Mouse (Mus musculus) limb, embryonic 11.5 days (tissue): ENCODE results near the gene A730061H03Rik. TPM values are rescaled to one million over a fixed set of nuclear protein-coding genes. Genes with fewer than 3 reads are reported as not detected.

Experiments used
- ATAC-seq: fragments of 200-750 bp; cut with Nextera tagmentation; 2 replicates; pipeline ENCODE4 v1.8.0; 2017; ENCODE audit warnings: low read depth; ENCODE audit not compliant: insufficient number of reproducible peaks, low FRiP score, low TSS enrichment
- DNase-seq: peaks from one replicate; pipeline ENCODE4 v3.0.0-alpha.2; 2015; ENCODE audit warnings: low spot score
- H3K27ac ChIP-seq: fragments of 300-500 bp; sonication (generic); replicated peaks from 2 replicates; pipeline ENCODE4 v1.5.1; 2014; ENCODE audit warnings: low read depth, mild to moderate bottlenecking, low read length
- H3K27me3 ChIP-seq: fragments of 300-500 bp; sonication (generic); 2 replicates; pipeline ENCODE4 v1.6.1; 2014; ENCODE audit warnings: mild to moderate bottlenecking, low read length, mixed read lengths; ENCODE audit not compliant: control insufficient read depth, insufficient read depth
- H3K36me3 ChIP-seq: fragments of 300-500 bp; sonication (generic); 2 replicates; pipeline ENCODE4 v1.6.1; 2014; ENCODE audit warnings: mild to moderate bottlenecking, low read length, moderate library complexity, mixed read lengths; ENCODE audit not compliant: control insufficient read depth, insufficient read depth
- H3K4me1 ChIP-seq: fragments of 300-500 bp; sonication (generic); 2 replicates; pipeline ENCODE4 v1.6.1; 2014; ENCODE audit warnings: low read length, mixed read lengths; ENCODE audit not compliant: control insufficient read depth, insufficient read depth
- H3K4me2 ChIP-seq: fragments of 300-500 bp; sonication (generic); 2 replicates; pipeline ENCODE4 v1.6.1; 2014; ENCODE audit warnings: low read depth, mild to moderate bottlenecking, moderate library complexity; ENCODE audit not compliant: severe bottlenecking
- H3K4me3 ChIP-seq: fragments of 300-500 bp; sonication (generic); 2 replicates; pipeline ENCODE4 v1.5.1; 2014; ENCODE audit warnings: low read depth, low read length
- H3K9ac ChIP-seq: fragments of 300-500 bp; sonication (generic); 2 replicates; pipeline ENCODE4 v1.6.1; 2014; ENCODE audit warnings: mild to moderate bottlenecking, low read length
- H3K9me3 ChIP-seq: fragments of 300-500 bp; sonication (generic); 2 replicates; pipeline ENCODE4 v1.6.1; 2016; ENCODE audit warnings: low read length; ENCODE audit not compliant: control insufficient read depth
- WGBS: fragments of 180-500 bp; shearing (Covaris S2); extraction: QIAGEN DNeasy Blood & Tissue Kit; methylation state at CpG from one replicate; pipeline ENCODE4 v1.1.7; 2014; 5-methylcytosine and 5-hydroxymethylcytosine counted together
- polyA plus RNA-seq: library from polyadenylated mRNA; unstranded; fragments of >200 nt; fragmentation: Nextera tagmentation; extraction: Ambion mirVana; gene quantifications from 2 replicates; pipeline ENCODE4 v1.2.1, GENCODE M21; 2014

Gene A730061H03Rik
- polyA plus RNA-seq, 1 experiment from 2014 or later: 0.79 TPM

DNA sequence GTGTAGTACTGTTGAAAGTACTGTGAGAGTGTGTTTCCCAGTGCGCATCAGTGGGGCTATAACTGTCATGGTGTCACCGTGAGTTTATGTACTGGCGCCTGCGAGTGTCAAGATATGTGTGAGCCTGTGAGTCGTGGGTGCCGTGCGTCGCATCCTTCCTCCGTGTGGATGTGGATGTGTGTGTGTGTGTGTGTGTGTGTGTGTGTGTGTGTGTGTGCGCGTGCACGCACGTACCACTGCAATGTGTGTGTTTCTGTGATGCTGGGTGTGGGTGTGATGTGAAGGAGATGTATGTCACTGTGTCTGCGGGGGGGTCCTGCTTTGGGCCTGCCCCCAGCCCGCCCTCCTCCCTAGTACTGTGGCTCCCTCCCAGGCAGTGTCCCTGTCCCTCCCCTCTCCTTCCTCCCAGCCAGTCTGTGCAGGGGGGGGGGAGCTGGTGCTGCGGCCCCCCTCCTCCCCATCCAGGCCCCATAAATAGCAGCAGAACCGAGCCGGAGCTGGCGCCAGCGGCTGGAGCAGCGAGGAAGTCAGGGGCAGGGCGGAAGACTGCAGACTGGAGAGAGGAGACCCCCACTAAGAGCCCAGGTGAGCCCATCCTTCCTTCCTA lies 50.0 kb downstream of the A730061H03Rik start, which contains the start of gene Cpne6:
Cpne6 (plus strand) TSS at position 321 of the 607 bp plus-strand sequence.
- 66% methylated on average over 22 of the region's 22 CpGs for WGBS
- ATAC-seq (peak; percentile 44; the same call in 1 of the 2 replicates), DNase-seq (no peak)
- Histone ChIP-seq H3K9ac (no peak within 1 kb of the TSS), H3K4me3 (no peak within 1 kb of the TSS), H3K27ac (no peak within 1 kb of the TSS), H3K4me1 (no peaks in the 10 kb centered on the region), H3K27me3 (no peaks in the 10 kb centered on the region), H3K9me3 (no peaks in the 10 kb centered on the region), H3K4me2 (no peak within 1 kb of the TSS), H3K36me3 (no peaks in the 10 kb centered on the region)

Other genes starting within 250 kb of the A730061H03Rik start
- gene Dhrs4, start 81.6 kb downstream of the A730061H03Rik start, polyA plus RNA-seq: 49.4 and 55.3 TPM in 2 replicates
- 3.0 and 3.7 TPM in 2 replicates for gene Carmil3, start 69.8 kb downstream of the A730061H03Rik start, polyA plus RNA-seq
- not detected in 2 replicates for gene Cpne6, start 50.0 kb downstream of the A730061H03Rik start, polyA plus RNA-seq
- not detected in 2 replicates for gene Nrl, start 35.4 kb downstream of the A730061H03Rik start, polyA plus RNA-seq
- gene Pck2, start 20.1 kb downstream of the A730061H03Rik start, polyA plus RNA-seq: 20.4 and 21.6 TPM in 2 replicates
- gene Dcaf11, start 400 bp downstream of the A730061H03Rik start, polyA plus RNA-seq: 67.7 and 68.0 TPM in 2 replicates
- 5.0 and 6.5 TPM in 2 replicates for gene Fitm1, start 15.2 kb upstream of the A730061H03Rik start, polyA plus RNA-seq
- gene Psme1, start 17.7 kb upstream of the A730061H03Rik start, polyA plus RNA-seq: 138 and 152 TPM in 2 replicates
- 4.2 and 4.6 TPM in 2 replicates for gene Emc9, start 24.9 kb upstream of the A730061H03Rik start, polyA plus RNA-seq
- 195 and 225 TPM in 2 replicates for gene Psme2, start 30.7 kb upstream of the A730061H03Rik start, polyA plus RNA-seq
- 10.3 and 13.9 TPM in 2 replicates for gene Rnf31, start 31.3 kb upstream of the A730061H03Rik start, polyA plus RNA-seq
- gene Irf9, start 43.2 kb upstream of the A730061H03Rik start, polyA plus RNA-seq: 5.9 and 6.7 TPM in 2 replicates
- gene Rec8, start 57.6 kb upstream of the A730061H03Rik start, polyA plus RNA-seq: 7.7 TPM in 2 replicates
- gene Ipo4, start 75.6 kb upstream of the A730061H03Rik start, polyA plus RNA-seq: 91.5 and 100 TPM in 2 replicates
- 2.2 and 2.9 TPM in 2 replicates for gene Gm49378, start 77.5 kb upstream of the A730061H03Rik start, polyA plus RNA-seq
- 83.2 and 83.3 TPM in 2 replicates for gene Tm9sf1, start 83.4 kb upstream of the A730061H03Rik start, polyA plus RNA-seq
- 0.77 and 0.91 TPM in 2 replicates for gene Tssk4, start 89.8 kb upstream of the A730061H03Rik start, polyA plus RNA-seq
- 60.7 and 64.0 TPM in 2 replicates for gene Mdp1, start 100.1 kb upstream of the A730061H03Rik start, polyA plus RNA-seq
- gene Gmpr2, start 111.5 kb upstream of the A730061H03Rik start, polyA plus RNA-seq: 55.4 and 60.9 TPM in 2 replicates
- gene Nedd8, start 111.7 kb upstream of the A730061H03Rik start, polyA plus RNA-seq: 619 and 660 TPM in 2 replicates
- gene Tinf2, start 121.4 kb upstream of the A730061H03Rik start, polyA plus RNA-seq: 68.1 and 68.5 TPM in 2 replicates
- 2.1 TPM in 2 replicates for gene Tgm1, start 153.5 kb upstream of the A730061H03Rik start, polyA plus RNA-seq
- gene Rabggta, start 161.9 kb upstream of the A730061H03Rik start, polyA plus RNA-seq: 20.0 and 20.2 TPM in 2 replicates
- 65.9 and 72.8 TPM in 2 replicates for gene Dhrs1, start 185.3 kb upstream of the A730061H03Rik start, polyA plus RNA-seq
- gene Nop9, start 185.3 kb upstream of the A730061H03Rik start, polyA plus RNA-seq: 55.5 and 56.7 TPM in 2 replicates
- gene Cideb, start 198.1 kb upstream of the A730061H03Rik start, polyA plus RNA-seq: 0.37 TPM in 1 of 2 replicates, not detected in the other
- gene Ltb4r2, start 201.0 kb upstream of the A730061H03Rik start, polyA plus RNA-seq: 0.39 and 0.68 TPM in 2 replicates
- gene Ltb4r1, start 205.6 kb upstream of the A730061H03Rik start, polyA plus RNA-seq: 0.17 TPM in 1 of 2 replicates, not detected in the other
- gene Adcy4, start 223.7 kb upstream of the A730061H03Rik start, polyA plus RNA-seq: 13.2 and 15.0 TPM in 2 replicates
- gene Ripk3, start 228.5 kb upstream of the A730061H03Rik start, polyA plus RNA-seq: 26.3 and 30.8 TPM in 2 replicates